Mouse (Mus musculus): ENCODE results near the gene Srgap1.
A peak's percentile ranks its signal among the peaks of the same experiment; 100 is the strongest.

The Srgap1 gene

GRCm38 (mm10) chr10:121882461-121882860 lies 164.7 kb downstream of the Srgap1 start:
- DNase-seq (ENCODE audit: low spot score), result no peak

- no peak for DNase-seq (ENCODE audit: low spot score)
These were observed 168.3 kb downstream of the Srgap1 start for GRCm38 (mm10) chr10:121878855-121879254.

GRCm38 (mm10) chr10:121877906-121878305 lies 169.2 kb downstream of the Srgap1 start:
- no peak for DNase-seq (ENCODE audit: low spot score)

GRCm38 (mm10) chr10:121873063-121873489 lies 174.0 kb downstream of the Srgap1 start:
- no peak for DNase-seq (ENCODE audit: low spot score)

GRCm38 (mm10) chr10:121869941-121870340 lies 177.2 kb downstream of the Srgap1 start:
- no peak for DNase-seq (ENCODE audit: low spot score)

- DNase-seq (ENCODE audit: low spot score), result no peak
These were observed 178.9 kb downstream of the Srgap1 start for GRCm38 (mm10) chr10:121868255-121868654.

- DNase-seq (ENCODE audit: low spot score), result no peak
These were observed 181.4 kb downstream of the Srgap1 start for GRCm38 (mm10) chr10:121865503-121866239.

GRCm38 (mm10) chr10:121860924-121861323 lies 186.2 kb downstream of the Srgap1 start:
- no peak for DNase-seq (ENCODE audit: low spot score)

GRCm38 (mm10) chr10:121859803-121860571 lies 187.1 kb downstream of the Srgap1 start:
- no peak for DNase-seq (ENCODE audit: low spot score)

GRCm38 (mm10) chr10:121858911-121859310 lies 188.2 kb downstream of the Srgap1 start:
- DNase-seq (ENCODE audit: low spot score), result no peak

GRCm38 (mm10) chr10:121858086-121858485 lies 189.0 kb downstream of the Srgap1 start:
- DNase-seq (ENCODE audit: low spot score), result peak; percentile 69

- no peak for DNase-seq (ENCODE audit: low spot score)
These were observed 191.2 kb downstream of the Srgap1 start for GRCm38 (mm10) chr10:121855863-121856446.

- DNase-seq (ENCODE audit: low spot score), result no peak
These were observed 193.7 kb downstream of the Srgap1 start for GRCm38 (mm10) chr10:121853385-121853808.

GRCm38 (mm10) chr10:121849496-121849895 lies 197.6 kb downstream of the Srgap1 start:
- DNase-seq (ENCODE audit: low spot score), result no peak

GRCm38 (mm10) chr10:121845677-121846076 lies 201.4 kb downstream of the Srgap1 start:
- DNase-seq (ENCODE audit: low spot score), result no peak

- peak; percentile 69 for DNase-seq (ENCODE audit: low spot score)
These were observed 209.8 kb downstream of the Srgap1 start for GRCm38 (mm10) chr10:121837166-121837898.

GRCm38 (mm10) chr10:121836507-121837165 lies 210.5 kb downstream of the Srgap1 start:
- peak; percentile 86 for DNase-seq (ENCODE audit: low spot score)

- DNase-seq (ENCODE audit: low spot score), result no peak
These were observed 213.7 kb downstream of the Srgap1 start for GRCm38 (mm10) chr10:121833443-121833842.

- DNase-seq (ENCODE audit: low spot score), result no peak
These were observed 216.5 kb downstream of the Srgap1 start for GRCm38 (mm10) chr10:121830335-121831307.

GRCm38 (mm10) chr10:121829800-121830303 lies 217.3 kb downstream of the Srgap1 start:
- DNase-seq (ENCODE audit: low spot score), result no peak
